In the genomic region with DNA sequence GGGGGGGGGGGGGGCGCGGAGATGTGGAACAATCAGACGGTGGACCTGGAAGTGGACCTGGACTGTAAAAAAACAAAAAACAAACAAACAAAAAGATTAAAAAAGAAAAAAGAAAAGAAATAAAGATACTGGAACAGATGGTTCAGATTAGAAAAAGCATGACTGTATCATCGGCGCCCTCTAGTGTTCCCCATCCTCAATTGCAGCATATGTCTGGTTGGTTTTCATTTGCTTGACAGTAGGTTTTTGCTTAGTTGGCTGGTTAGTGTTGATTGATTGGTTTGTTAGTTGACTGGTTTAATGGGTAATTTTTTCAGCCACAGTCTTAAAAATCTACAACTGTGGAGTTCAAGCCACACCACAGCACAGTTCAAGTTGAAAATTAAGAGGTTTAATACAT, we compare ENCODE assay signal across 11 mouse cellular contexts. TPM values are rescaled to one million over a fixed set of nuclear protein-coding genes. Genes with fewer than 3 reads are reported as not detected.
DNase-seq lines count a peak whose midpoint lies in the region; ATAC-seq lines count a peak whose summit lies in the region.
"Had no signal": no experiment of that assay in that cellular context is flagged by ENCODE, and none has a peak within 500 bp of the region (broad histone marks: within the 10 kb centered on the region; RNA-seq: fewer than 3 reads in every experiment).

No protein-coding gene starts in this region.

- H3K36me3 ChIP-seq in heart, embryonic 12.5 days = no peaks in the 10 kb centered on the region
- H3K36me3 ChIP-seq: embryonic facial prominence, embryonic 13.5 days had no signal

- H3K27me3 ChIP-seq in heart, embryonic 12.5 days (replicated peaks) = no peaks in the 10 kb centered on the region
- H3K27me3 ChIP-seq: embryonic facial prominence, embryonic 13.5 days had no signal

- 5% methylated on average over 5 of the region's 5 CpGs for WGBS in heart, embryonic 12.5 days

- H3K9me3 ChIP-seq in heart, embryonic 12.5 days (replicated peaks) = no peaks in the 10 kb centered on the region
- H3K9me3 ChIP-seq: embryonic facial prominence, embryonic 13.5 days had no signal

- H3K4me1 ChIP-seq in heart, embryonic 12.5 days (replicated peaks) = no peaks in the 10 kb centered on the region
- H3K4me1 ChIP-seq: embryonic facial prominence, embryonic 13.5 days had no signal

- peak; percentile 12 for DNase-seq in heart, postnatal 4 days
- DNase-seq in CD4-positive helper T cell, adult 2 months (ENCODE audit: low read depth, low spot score) = peak; percentile 11
- peak; percentile 13 for DNase-seq in adrenal gland, adult 2 months
- DNase-seq in forelimb bud, embryonic 11.5 days (ENCODE audit: low read depth, low spot score) = peak; percentile 56
- peak; percentile 17 for DNase-seq in left cerebral cortex, adult 11 months (ENCODE audit: low spot score)
- peak; percentile 29 for DNase-seq in right cerebral cortex, adult 18-20 months
- DNase-seq in spleen, adult 12 weeks (ENCODE audit: low spot score) = no peak

- H3K27ac ChIP-seq in heart, embryonic 12.5 days (ENCODE audit: poor library complexity, severe bottlenecking) = no peak overlapping the region
- H3K27ac ChIP-seq: embryonic facial prominence, embryonic 13.5 days had no signal

- no peak overlapping the region for H3K9ac ChIP-seq in heart, embryonic 12.5 days
- H3K9ac ChIP-seq: embryonic facial prominence, embryonic 13.5 days had no signal

- no peak for ATAC-seq in heart, embryonic 12.5 days (ENCODE audit: insufficient number of reproducible peaks, low FRiP score)

- H3K4me3 ChIP-seq in heart, embryonic 12.5 days = no peak overlapping the region
- H3K4me3 ChIP-seq: embryonic facial prominence, embryonic 13.5 days had no signal

- H3K4me2 ChIP-seq in heart, embryonic 12.5 days = no peak overlapping the region
- H3K4me2 ChIP-seq: embryonic facial prominence, embryonic 13.5 days had no signal

RNA-seq across cellular contexts. Expression of a gene that starts 11.1 kb away (rescaled TPM):
- total RNA-seq in heart, postnatal 4 days (2021) = not detected
- not detected in 2 replicates for polyA plus RNA-seq in heart, embryonic 12.5 days (2016; fragmentation: Nextera tagmentation; extraction: Ambion mirVana)
- not detected for total RNA-seq in adrenal gland, adult 2 months (2021)
- polyA plus RNA-seq in adrenal gland, adult 2 months (2012; rRNA removed) = not detected in 2 replicates
- polyA plus RNA-seq: embryonic facial prominence, embryonic 13.5 days; liver, embryonic 16.5 days; stomach, embryonic 16.5 days had no signal

RNA-seq across cellular contexts. Expression of a gene that starts 47.7 kb away (rescaled TPM):
- total RNA-seq in heart, postnatal 4 days (2021) = not detected
- polyA plus RNA-seq in heart, embryonic 12.5 days (2016; fragmentation: Nextera tagmentation; extraction: Ambion mirVana) = not detected in 2 replicates
- total RNA-seq in adrenal gland, adult 2 months (2021) = not detected
- not detected in 2 replicates for polyA plus RNA-seq in adrenal gland, adult 2 months (2012; rRNA removed)
- polyA plus RNA-seq: embryonic facial prominence, embryonic 13.5 days; liver, embryonic 16.5 days; stomach, embryonic 16.5 days had no signal
